Mouse (Mus musculus) kidney, postnatal 0 days (tissue): ENCODE data around the gene 1700010B08Rik. TPM values are rescaled to one million over a fixed set of nuclear protein-coding genes. Genes with fewer than 3 reads are reported as not detected.
A peak's percentile ranks its signal among the peaks of the same experiment; 100 is the strongest.

ENCODE experiments used
- ATAC-seq: fragments of 200-750 bp; cut with Nextera tagmentation; replicated peaks from 2 replicates; pipeline ENCODE4 v1.8.0; 2017; ENCODE audit warnings: low read depth, moderate number of reproducible peaks, moderate TSS enrichment, moderate library complexity; ENCODE audit not compliant: low FRiP score
- DNase-seq: peaks from one replicate; pipeline ENCODE4 v3.0.0-alpha.2; 2016; ENCODE audit warnings: low spot score
- H3K27ac ChIP-seq: fragments of 300-500 bp; sonication (generic); 2 replicates; pipeline ENCODE4 v1.5.1; 2014; ENCODE audit warnings: mild to moderate bottlenecking
- H3K27me3 ChIP-seq: fragments of 300-500 bp; sonication (generic); 2 replicates; pipeline ENCODE4 v1.6.1; 2014; ENCODE audit warnings: low read length, mixed read lengths; ENCODE audit not compliant: insufficient read depth
- H3K36me3 ChIP-seq: fragments of 300-500 bp; sonication (generic); 2 replicates; pipeline ENCODE4 v1.6.1; 2014; ENCODE audit warnings: low read length, mixed read lengths; ENCODE audit not compliant: insufficient read depth
- H3K4me1 ChIP-seq: fragments of 300-500 bp; sonication (generic); replicated peaks from 2 replicates; pipeline ENCODE4 v1.6.1; 2014; ENCODE audit warnings: antibody characterized with exemption, low read length, mixed read lengths; ENCODE audit not compliant: insufficient read depth
- H3K4me2 ChIP-seq: fragments of 300-500 bp; sonication (generic); 2 replicates; pipeline ENCODE4 v1.6.1; 2014; ENCODE audit warnings: mild to moderate bottlenecking, low read length, moderate library complexity, mixed read lengths
- H3K4me3 ChIP-seq: fragments of 300-500 bp; sonication (generic); replicated peaks from 2 replicates; pipeline ENCODE4 v1.5.1; 2014; ENCODE audit warnings: low read depth, low read length
- H3K9ac ChIP-seq: fragments of 300-500 bp; sonication (generic); 2 replicates; pipeline ENCODE4 v1.6.1; 2014; ENCODE audit warnings: low read depth, low read length
- H3K9me3 ChIP-seq: fragments of 300-500 bp; sonication (generic); replicated peaks from 2 replicates; pipeline ENCODE4 v1.6.1; 2016; ENCODE audit warnings: low read length, inconsistent platforms, mixed read lengths
- CTCF ChIP-seq: IDR thresholded peaks from 2 replicates; pipeline ENCODE4 v1.5.1; 2016; ENCODE audit warnings: antibody characterized with exemption, low read depth, mild to moderate bottlenecking, moderate library complexity
- WGBS: fragments of 180-500 bp; shearing (Covaris S2); extraction: QIAGEN DNeasy Blood & Tissue Kit; methylation state at CpG from one replicate; pipeline ENCODE4 v1.1.7; 2014; 5-methylcytosine and 5-hydroxymethylcytosine counted together
- polyA plus RNA-seq: library from polyadenylated mRNA; unstranded; fragments of >200 nt; fragmentation: Nextera tagmentation; extraction: Ambion mirVana; gene quantifications from 2 replicates; pipeline ENCODE4 v1.2.1, GENCODE M21; 2015

1700010B08Rik gene
- polyA plus RNA-seq, 1 experiment from 2014 or later, result not detected

- H3K27ac ChIP-seq, result peak overlapping the region; percentile 51
- TF ChIP-seq CTCF, result no peak
- H3K4me3 ChIP-seq, result no peak overlapping the region
Measured at GRCm38 (mm10) chr2:173742090-173742489, 22.9 kb downstream of the 1700010B08Rik start.

GRCm38 (mm10) chr2:173742744-173743143, 23.5 kb downstream of the 1700010B08Rik start:
- 79% methylated on average over 9 of the region's 9 CpGs for WGBS
- no peak overlapping the region for H3K27ac ChIP-seq
- H3K9ac ChIP-seq, result peak overlapping the region; percentile 9; the same call in 1 of the 2 replicates

More at GRCm38 (mm10) chr2:173742090-173742489, 22.9 kb downstream of the 1700010B08Rik start:
- Histone ChIP-seq H3K9me3 (no peaks in the 10 kb centered on the region), H3K27me3 (no peaks in the 10 kb centered on the region), H3K4me2 (no peak overlapping the region), H3K9ac (peak overlapping the region; percentile 9; the same call in 1 of the 2 replicates), H3K4me1 (peaks cover 14% of the 10 kb centered on the region), H3K36me3 (no peaks in the 10 kb centered on the region)
- WGBS, result 52% methylated on average over 13 of the region's 13 CpGs
- DNase-seq (no peak), ATAC-seq (no peak)

GRCm38 (mm10) chr2:173744070-173744815, 25.0 kb downstream of the 1700010B08Rik start:
- ATAC-seq, result 0 out of 2 replicates have a peak, but pooled peaks have one; percentile 13
- H3K4me1 ChIP-seq, result peaks cover 4% of the 10 kb centered on the region; the same call in 1 of the 2 replicates
- no peak for TF ChIP-seq CTCF
- H3K4me2 ChIP-seq, result no peak overlapping the region
- no peaks in the 10 kb centered on the region for H3K27me3 ChIP-seq
- DNase-seq, result no peak
- H3K36me3 ChIP-seq, result no peaks in the 10 kb centered on the region
- WGBS, result 82% methylated on average over 7 of the region's 7 CpGs
- no peak overlapping the region for H3K4me3 ChIP-seq
- no peak overlapping the region for H3K27ac ChIP-seq
- no peaks in the 10 kb centered on the region for H3K9me3 ChIP-seq
- no peak overlapping the region for H3K9ac ChIP-seq

More at GRCm38 (mm10) chr2:173742744-173743143, 23.5 kb downstream of the 1700010B08Rik start:
- Histone ChIP-seq H3K4me2 (no peak overlapping the region), H3K36me3 (no peaks in the 10 kb centered on the region), H3K4me3 (no peak overlapping the region), H3K9me3 (no peaks in the 10 kb centered on the region), H3K4me1 (peaks cover 14% of the 10 kb centered on the region), H3K27me3 (no peaks in the 10 kb centered on the region)
- DNase-seq (no peak), ATAC-seq (no peak)
- no peak for TF ChIP-seq CTCF

GRCm38 (mm10) chr2:173748961-173749659, 29.9 kb downstream of the 1700010B08Rik start:
- Histone ChIP-seq H3K9ac (no peak overlapping the region), H3K36me3 (no peaks in the 10 kb centered on the region), H3K4me1 (no peaks in the 10 kb centered on the region), H3K4me3 (no peak overlapping the region), H3K27me3 (no peaks in the 10 kb centered on the region), H3K27ac (no peak overlapping the region), H3K9me3 (no peaks in the 10 kb centered on the region), H3K4me2 (no peak overlapping the region)
- no peak for TF ChIP-seq CTCF
- WGBS, result 77% methylated on average over 2 of the region's 2 CpGs
- DNase-seq (no peak), ATAC-seq (peak; percentile 46; the same call in 1 of the 2 replicates)

GRCm38 (mm10) chr2:173755433-173756144, 36.4 kb downstream of the 1700010B08Rik start:
- no peak overlapping the region for H3K4me3 ChIP-seq
- no peak for ATAC-seq

GRCm38 (mm10) chr2:173757624-173758155, 38.5 kb downstream of the 1700010B08Rik start:
- WGBS, result 62% methylated on average over 8 of the region's 8 CpGs
- ATAC-seq, result no peak

More at GRCm38 (mm10) chr2:173755433-173756144, 36.4 kb downstream of the 1700010B08Rik start:
- 0 out of 2 replicates have a peak overlapping the region, but pooled peaks have one; percentile 18 for H3K9ac ChIP-seq
- TF ChIP-seq CTCF, result no peak
- 31% methylated on average over 8 of the region's 8 CpGs for WGBS
- no peaks in the 10 kb centered on the region for H3K27me3 ChIP-seq
- DNase-seq, result no peak
- H3K4me2 ChIP-seq, result no peak overlapping the region
- H3K4me1 ChIP-seq, result 0 out of 2 replicates have a peak, but pooled peaks cover 16% of the 10 kb centered on the region
- no peak overlapping the region for H3K27ac ChIP-seq
- H3K36me3 ChIP-seq, result no peaks in the 10 kb centered on the region
- no peaks in the 10 kb centered on the region for H3K9me3 ChIP-seq

More at GRCm38 (mm10) chr2:173757624-173758155, 38.5 kb downstream of the 1700010B08Rik start:
- H3K9me3 ChIP-seq, result no peaks in the 10 kb centered on the region
- H3K4me3 ChIP-seq, result no peak overlapping the region
- H3K27me3 ChIP-seq, result no peaks in the 10 kb centered on the region
- no peaks in the 10 kb centered on the region for H3K36me3 ChIP-seq
- no peak overlapping the region for H3K9ac ChIP-seq
- H3K4me1 ChIP-seq, result 0 out of 2 replicates have a peak, but pooled peaks cover 16% of the 10 kb centered on the region
- no peak overlapping the region for H3K4me2 ChIP-seq
- no peak for DNase-seq
- H3K27ac ChIP-seq, result no peak overlapping the region
- TF ChIP-seq CTCF, result 0 out of 2 replicates have a peak, but pooled peaks have one; percentile 11
